Mouse (Mus musculus): ENCODE results near the gene Lysmd4.

DNA sequence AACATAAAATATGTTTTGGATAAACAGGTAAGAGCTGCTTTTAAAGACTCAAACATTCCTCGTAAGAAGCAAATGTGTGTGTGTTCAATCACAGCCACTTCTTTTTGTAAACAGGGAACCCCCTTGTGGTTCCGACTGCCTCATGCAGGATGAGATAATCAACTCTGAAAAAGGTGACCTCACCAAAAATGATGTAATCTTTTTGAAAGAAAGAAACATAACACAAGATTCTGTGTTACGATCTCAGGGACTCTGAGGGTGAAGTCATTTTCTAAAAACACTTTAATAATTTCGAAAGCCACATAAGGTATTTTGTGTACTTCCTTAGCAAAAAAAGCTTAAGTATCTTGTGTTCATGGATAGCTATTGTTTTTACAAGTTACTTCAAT is 21.5 kb downstream of the Lysmd4 start:
- TF ChIP-seq CTCF (IDR thresholded peaks at IDR 0.05; ENCODE audit: low read depth, low read length) (no peak), POLR2A (IDR thresholded peaks at IDR 0.05; ENCODE audit: extremely low read depth, insufficient read depth, low read length) (no peak)

All from liver, adult 2 months (tissue).